Mouse (Mus musculus) heart, embryonic 13.5 days (tissue): ENCODE data around the gene Fam83c. TPM values are rescaled to one million over a fixed set of nuclear protein-coding genes. Genes with fewer than 3 reads are reported as not detected.
A peak's percentile ranks its signal among the peaks of the same experiment; 100 is the strongest.

Experiments used
- ATAC-seq: fragments of 200-750 bp; cut with Nextera tagmentation; 2 replicates; pipeline ENCODE4 v1.8.0; 2017; ENCODE audit warnings: moderate TSS enrichment; ENCODE audit not compliant: insufficient number of reproducible peaks, low FRiP score, low TSS enrichment; ENCODE audit errors: extremely low read depth
- H3K27ac ChIP-seq: fragments of 300-500 bp; sonication (generic); replicated peaks from 2 replicates; pipeline ENCODE4 v1.5.1; 2015; ENCODE audit warnings: moderate library complexity, mild to moderate bottlenecking, inconsistent platforms
- H3K27me3 ChIP-seq: fragments of 300-500 bp; sonication (generic); replicated peaks from 2 replicates; pipeline ENCODE4 v1.6.1; 2015; ENCODE audit warnings: mild to moderate bottlenecking, inconsistent platforms
- H3K36me3 ChIP-seq: fragments of 300-500 bp; sonication (generic); 2 replicates; pipeline ENCODE4 v1.6.1; 2015; ENCODE audit warnings: mild to moderate bottlenecking, inconsistent platforms
- H3K4me1 ChIP-seq: fragments of 300-500 bp; sonication (generic); 2 replicates; pipeline ENCODE4 v1.6.1; 2015; ENCODE audit warnings: inconsistent platforms
- H3K4me2 ChIP-seq: fragments of 300-500 bp; sonication (generic); 2 replicates; pipeline ENCODE4 v1.6.1; 2015; ENCODE audit warnings: inconsistent platforms, mild to moderate bottlenecking, moderate library complexity
- H3K4me3 ChIP-seq: fragments of 300-500 bp; sonication (generic); 2 replicates; pipeline ENCODE4 v1.5.1; 2015; ENCODE audit warnings: moderate library complexity, mild to moderate bottlenecking, inconsistent platforms
- H3K9ac ChIP-seq: fragments of 300-500 bp; sonication (generic); 2 replicates; pipeline ENCODE4 v1.6.1; 2015; ENCODE audit warnings: inconsistent platforms, mild to moderate bottlenecking, moderate library complexity
- H3K9me3 ChIP-seq: fragments of 300-500 bp; sonication (generic); 2 replicates; pipeline ENCODE4 v1.6.1; 2016; ENCODE audit warnings: inconsistent platforms
- WGBS: fragments of 180-500 bp; shearing (Covaris S2); methylation state at CpG from one replicate; pipeline ENCODE4 v1.1.7; 2015; ENCODE audit warnings: mixed read lengths; 5-methylcytosine and 5-hydroxymethylcytosine counted together
- polyA plus RNA-seq: library from polyadenylated mRNA; unstranded; fragments of >200 nt; fragmentation: Nextera tagmentation; extraction: Ambion mirVana; gene quantifications from 2 replicates; pipeline ENCODE4 v1.2.1, GENCODE M21; 2015

Gene Fam83c
- polyA plus RNA-seq, 1 experiment from 2014 or later, result 0.09 TPM

GRCm38 (mm10) chr2:155825904-155826629, 8.6 kb downstream of the Fam83c start:
- Histone ChIP-seq H3K27ac (peak overlapping the region; percentile 82), H3K9me3 (no peaks in the 10 kb centered on the region), H3K4me3 (peak overlapping the region; percentile 84), H3K36me3 (peaks cover 31% of the 10 kb centered on the region), H3K4me1 (peaks cover 22% of the 10 kb centered on the region), H3K27me3 (no peaks in the 10 kb centered on the region), H3K4me2 (peak overlapping the region; percentile 88), H3K9ac (peak overlapping the region; percentile 91)
- no peak for ATAC-seq
- WGBS, result 1% methylated on average over 52 of the region's 52 CpGs

- no peak overlapping the region for H3K4me3 ChIP-seq
- peaks cover 47% of the 10 kb centered on the region for H3K36me3 ChIP-seq
- H3K4me2 ChIP-seq, result no peak overlapping the region
- H3K27ac ChIP-seq, result no peak overlapping the region
- H3K9me3 ChIP-seq, result no peaks in the 10 kb centered on the region
- peaks cover 32% of the 10 kb centered on the region for H3K4me1 ChIP-seq
- no peak for ATAC-seq
- no peak overlapping the region for H3K9ac ChIP-seq
- 94% methylated on average over 8 of the region's 8 CpGs for WGBS
- no peaks in the 10 kb centered on the region for H3K27me3 ChIP-seq
Observed at GRCm38 (mm10) chr2:155823722-155824121, 10.9 kb downstream of the Fam83c start.

GRCm38 (mm10) chr2:155820779-155821178, 13.9 kb downstream of the Fam83c start:
- H3K36me3 ChIP-seq, result peaks cover 47% of the 10 kb centered on the region
- H3K4me3 ChIP-seq, result no peak overlapping the region
- H3K4me1 ChIP-seq, result peaks cover 29% of the 10 kb centered on the region
- 83% methylated on average over 5 of the region's 5 CpGs for WGBS
- no peak for ATAC-seq
- H3K4me2 ChIP-seq, result no peak overlapping the region
- no peaks in the 10 kb centered on the region; the same call in 1 of the 2 replicates for H3K27me3 ChIP-seq
- no peaks in the 10 kb centered on the region for H3K9me3 ChIP-seq
- H3K27ac ChIP-seq, result no peak overlapping the region
- no peak overlapping the region for H3K9ac ChIP-seq

- 62% methylated on average over 6 of the region's 6 CpGs for WGBS
- Histone ChIP-seq H3K9me3 (no peaks in the 10 kb centered on the region), H3K9ac (peak overlapping the region; percentile 93), H3K27ac (peak overlapping the region; percentile 82), H3K27me3 (no peaks in the 10 kb centered on the region; the same call in 1 of the 2 replicates), H3K36me3 (peaks cover 47% of the 10 kb centered on the region), H3K4me3 (peak overlapping the region; percentile 86), H3K4me2 (peak overlapping the region; percentile 96), H3K4me1 (peaks cover 20% of the 10 kb centered on the region)
- ATAC-seq, result no peak; the same call in 1 of the 2 replicates
Observed at GRCm38 (mm10) chr2:155819449-155820251, 15.0 kb downstream of the Fam83c start.

GRCm38 (mm10) chr2:155819392-155819448, 15.4 kb downstream of the Fam83c start, which contains the start of gene BC029722:
TSS of gene BC029722 (minus strand) at chr2:155819426.
- peak within 1 kb of the TSS; percentile 86 for H3K4me3 ChIP-seq
- H3K9ac ChIP-seq, result peak within 1 kb of the TSS; percentile 93
- no peaks in the 10 kb centered on the region; the same call in 1 of the 2 replicates for H3K27me3 ChIP-seq
- peak within 1 kb of the TSS; percentile 82 for H3K27ac ChIP-seq
- H3K9me3 ChIP-seq, result no peaks in the 10 kb centered on the region
- H3K4me2 ChIP-seq, result peak within 1 kb of the TSS; percentile 96
- H3K4me1 ChIP-seq, result peaks cover 20% of the 10 kb centered on the region
- no peak for ATAC-seq
- H3K36me3 ChIP-seq, result peaks cover 47% of the 10 kb centered on the region

GRCm38 (mm10) chr2:155818596-155819391, 15.9 kb downstream of the Fam83c start:
- Histone ChIP-seq H3K9ac (peak overlapping the region; percentile 93), H3K36me3 (peaks cover 43% of the 10 kb centered on the region), H3K27ac (peak overlapping the region; percentile 82), H3K4me3 (peak overlapping the region; percentile 86), H3K4me2 (peak overlapping the region; percentile 96), H3K9me3 (no peaks in the 10 kb centered on the region), H3K4me1 (peaks cover 20% of the 10 kb centered on the region), H3K27me3 (no peaks in the 10 kb centered on the region; the same call in 1 of the 2 replicates)
- under 1% methylated on average over 37 of the region's 37 CpGs for WGBS
- ATAC-seq, result peak; percentile 89

- H3K4me3 ChIP-seq, result peak overlapping the region; percentile 86; the same call in 1 of the 2 replicates
- H3K36me3 ChIP-seq, result peaks cover 31% of the 10 kb centered on the region
- no peak for ATAC-seq
- 73% methylated on average over 10 of the region's 10 CpGs for WGBS
- peaks cover 20% of the 10 kb centered on the region for H3K4me1 ChIP-seq
- H3K9me3 ChIP-seq, result no peaks in the 10 kb centered on the region
- no peaks in the 10 kb centered on the region; the same call in none of the 2 replicates for H3K27me3 ChIP-seq
- no peak overlapping the region for H3K27ac ChIP-seq
- peak overlapping the region; percentile 96 for H3K4me2 ChIP-seq
- peak overlapping the region; percentile 93 for H3K9ac ChIP-seq
Observed at GRCm38 (mm10) chr2:155817301-155818245, 17.1 kb downstream of the Fam83c start.

GRCm38 (mm10) chr2:155816179-155816578, 18.5 kb downstream of the Fam83c start:
- no peak overlapping the region for H3K9ac ChIP-seq

GRCm38 (mm10) chr2:155814829-155815228, 19.8 kb downstream of the Fam83c start:
- H3K27ac ChIP-seq, result no peak overlapping the region
- H3K27me3 ChIP-seq, result no peaks in the 10 kb centered on the region; the same call in none of the 2 replicates
- H3K4me3 ChIP-seq, result no peak overlapping the region
- H3K9me3 ChIP-seq, result no peaks in the 10 kb centered on the region
- peaks cover 3% of the 10 kb centered on the region for H3K36me3 ChIP-seq
- WGBS, result 26% methylated on average over 5 of the region's 5 CpGs
- H3K4me2 ChIP-seq, result no peak overlapping the region
- no peak for ATAC-seq
- no peak overlapping the region for H3K9ac ChIP-seq
- peaks cover 17% of the 10 kb centered on the region for H3K4me1 ChIP-seq

More at GRCm38 (mm10) chr2:155816179-155816578, 18.5 kb downstream of the Fam83c start:
- WGBS, result 94% methylated on average over 1 of the region's 1 CpGs
- H3K4me2 ChIP-seq, result no peak overlapping the region
- no peaks in the 10 kb centered on the region; the same call in none of the 2 replicates for H3K27me3 ChIP-seq
- no peaks in the 10 kb centered on the region for H3K9me3 ChIP-seq
- no peak for ATAC-seq
- H3K27ac ChIP-seq, result no peak overlapping the region
- H3K4me3 ChIP-seq, result no peak overlapping the region
- peaks cover 20% of the 10 kb centered on the region for H3K4me1 ChIP-seq
- peaks cover 17% of the 10 kb centered on the region for H3K36me3 ChIP-seq

- no peak overlapping the region for H3K27ac ChIP-seq
- no peaks in the 10 kb centered on the region; the same call in none of the 2 replicates for H3K27me3 ChIP-seq
- H3K9me3 ChIP-seq, result no peaks in the 10 kb centered on the region
- H3K4me3 ChIP-seq, result no peak overlapping the region
- no peak for ATAC-seq
- 57% methylated on average over 4 of the region's 4 CpGs for WGBS
- H3K36me3 ChIP-seq, result no peaks in the 10 kb centered on the region
- no peak overlapping the region for H3K4me2 ChIP-seq
- no peaks in the 10 kb centered on the region for H3K4me1 ChIP-seq
- no peak overlapping the region for H3K9ac ChIP-seq
Observed at GRCm38 (mm10) chr2:155812637-155813036, 22.0 kb downstream of the Fam83c start.
